Mouse (Mus musculus): ENCODE data around the gene Fndc3b. TPM values are rescaled to one million over a fixed set of nuclear protein-coding genes. Genes with fewer than 3 reads are reported as not detected.

Gene Fndc3b
- polyA plus RNA-seq, 1 experiment from 2014 or later, result 11.3 TPM

- no peaks in the 10 kb centered on the region for H3K4me1 ChIP-seq (replicated peaks; ENCODE audit: control insufficient read depth, insufficient read depth, low read length)
- H3K9me3 ChIP-seq (ENCODE audit: control insufficient read depth, low read length), result no peaks in the 10 kb centered on the region
- WGBS, result 73% methylated on average over 10 of the region's 10 CpGs
- no peak overlapping the region for H3K9ac ChIP-seq
- ATAC-seq (ENCODE audit: low FRiP score), result no peak
- no peaks in the 10 kb centered on the region for H3K36me3 ChIP-seq (replicated peaks; ENCODE audit: control insufficient read depth, insufficient read depth)
- no peak overlapping the region for H3K4me2 ChIP-seq (replicated peaks)
- no peaks in the 10 kb centered on the region for H3K27me3 ChIP-seq (ENCODE audit: control insufficient read depth, insufficient read depth, low read length)
- no peak overlapping the region for H3K4me3 ChIP-seq (replicated peaks; ENCODE audit: low read length)
- H3K27ac ChIP-seq, result no peak overlapping the region
- DNase-seq (ENCODE audit: low spot score), result no peak
Observed at GRCm38 (mm10) chr3:27511765-27512164, 199.3 kb downstream of the Fndc3b start.

GRCm38 (mm10) chr3:27506886-27507285 lies 204.2 kb downstream of the Fndc3b start:
- Histone ChIP-seq H3K4me2 (replicated peaks) (no peak overlapping the region), H3K36me3 (replicated peaks; ENCODE audit: control insufficient read depth, insufficient read depth) (no peaks in the 10 kb centered on the region), H3K4me1 (replicated peaks; ENCODE audit: control insufficient read depth, insufficient read depth, low read length) (no peaks in the 10 kb centered on the region), H3K4me3 (replicated peaks; ENCODE audit: low read length) (no peak overlapping the region), H3K27ac (no peak overlapping the region), H3K9ac (no peak overlapping the region), H3K27me3 (ENCODE audit: control insufficient read depth, insufficient read depth, low read length) (no peaks in the 10 kb centered on the region), H3K9me3 (ENCODE audit: control insufficient read depth, low read length) (no peaks in the 10 kb centered on the region)
- ATAC-seq (ENCODE audit: low FRiP score) (no peak), DNase-seq (ENCODE audit: low spot score) (no peak)
- WGBS, result 89% methylated on average over 3 of the region's 3 CpGs

- ATAC-seq (ENCODE audit: low FRiP score), result no peak; the same call in 1 of the 2 replicates
- Histone ChIP-seq H3K4me1 (replicated peaks; ENCODE audit: control insufficient read depth, insufficient read depth, low read length) (no peaks in the 10 kb centered on the region), H3K27ac (no peak overlapping the region), H3K9me3 (ENCODE audit: control insufficient read depth, low read length) (no peaks in the 10 kb centered on the region), H3K4me3 (replicated peaks; ENCODE audit: low read length) (no peak overlapping the region), H3K4me2 (replicated peaks) (no peak overlapping the region), H3K9ac (no peak overlapping the region), H3K27me3 (ENCODE audit: control insufficient read depth, insufficient read depth, low read length) (no peaks in the 10 kb centered on the region), H3K36me3 (replicated peaks; ENCODE audit: control insufficient read depth, insufficient read depth) (no peaks in the 10 kb centered on the region)
- no peak for DNase-seq (ENCODE audit: low spot score)
- WGBS, result 79% methylated on average over 3 of the region's 3 CpGs
Observed at GRCm38 (mm10) chr3:27505582-27505981, 205.5 kb downstream of the Fndc3b start.

GRCm38 (mm10) chr3:27503279-27504038 lies 207.6 kb downstream of the Fndc3b start:
- Histone ChIP-seq H3K27ac (no peak overlapping the region), H3K27me3 (ENCODE audit: control insufficient read depth, insufficient read depth, low read length) (no peaks in the 10 kb centered on the region), H3K9me3 (ENCODE audit: control insufficient read depth, low read length) (no peaks in the 10 kb centered on the region), H3K36me3 (replicated peaks; ENCODE audit: control insufficient read depth, insufficient read depth) (no peaks in the 10 kb centered on the region), H3K4me1 (replicated peaks; ENCODE audit: control insufficient read depth, insufficient read depth, low read length) (no peaks in the 10 kb centered on the region), H3K4me2 (replicated peaks) (no peak overlapping the region), H3K9ac (no peak overlapping the region), H3K4me3 (replicated peaks; ENCODE audit: low read length) (no peak overlapping the region)
- WGBS, result 92% methylated on average over 7 of the region's 7 CpGs
- ATAC-seq (ENCODE audit: low FRiP score) (no peak), DNase-seq (ENCODE audit: low spot score) (no peak)

GRCm38 (mm10) chr3:27495296-27496073 lies 215.6 kb downstream of the Fndc3b start:
- no peaks in the 10 kb centered on the region for H3K9me3 ChIP-seq (ENCODE audit: control insufficient read depth, low read length)
- no peaks in the 10 kb centered on the region for H3K27me3 ChIP-seq (ENCODE audit: control insufficient read depth, insufficient read depth, low read length)
- ATAC-seq (ENCODE audit: low FRiP score), result peak; percentile 61; the same call in 1 of the 2 replicates
- H3K4me3 ChIP-seq (replicated peaks; ENCODE audit: low read length), result no peak overlapping the region
- no peak for DNase-seq (ENCODE audit: low spot score)
- H3K36me3 ChIP-seq (replicated peaks; ENCODE audit: control insufficient read depth, insufficient read depth), result peaks cover 5% of the 10 kb centered on the region; the same call in 1 of the 2 replicates
- no peak overlapping the region for H3K27ac ChIP-seq
- 41% methylated on average over 14 of the region's 14 CpGs for WGBS
- H3K4me2 ChIP-seq (replicated peaks), result no peak overlapping the region
- H3K4me1 ChIP-seq (replicated peaks; ENCODE audit: control insufficient read depth, insufficient read depth, low read length), result no peaks in the 10 kb centered on the region
- H3K9ac ChIP-seq, result no peak overlapping the region

GRCm38 (mm10) chr3:27494698-27495097 lies 216.4 kb downstream of the Fndc3b start:
- DNase-seq (ENCODE audit: low spot score) (no peak), ATAC-seq (ENCODE audit: low FRiP score) (no peak)
- H3K4me3 ChIP-seq (replicated peaks; ENCODE audit: low read length), result no peak overlapping the region
- no peaks in the 10 kb centered on the region for H3K9me3 ChIP-seq (ENCODE audit: control insufficient read depth, low read length)
- no peak overlapping the region for H3K27ac ChIP-seq
- no peaks in the 10 kb centered on the region for H3K4me1 ChIP-seq (replicated peaks; ENCODE audit: control insufficient read depth, insufficient read depth, low read length)
- no peak overlapping the region for H3K9ac ChIP-seq
- peaks cover 5% of the 10 kb centered on the region; the same call in 1 of the 2 replicates for H3K36me3 ChIP-seq (replicated peaks; ENCODE audit: control insufficient read depth, insufficient read depth)
- 60% methylated on average over 6 of the region's 6 CpGs for WGBS
- no peaks in the 10 kb centered on the region for H3K27me3 ChIP-seq (ENCODE audit: control insufficient read depth, insufficient read depth, low read length)
- H3K4me2 ChIP-seq (replicated peaks), result no peak overlapping the region

- no peak overlapping the region for H3K4me2 ChIP-seq (replicated peaks)
- H3K27ac ChIP-seq, result no peak overlapping the region
- ATAC-seq (ENCODE audit: low FRiP score) (no peak), DNase-seq (ENCODE audit: low spot score) (no peak)
- H3K9me3 ChIP-seq (ENCODE audit: control insufficient read depth, low read length), result no peaks in the 10 kb centered on the region
- no peak overlapping the region for H3K4me3 ChIP-seq (replicated peaks; ENCODE audit: low read length)
- H3K9ac ChIP-seq, result no peak overlapping the region
- WGBS, result 96% methylated on average over 8 of the region's 8 CpGs
- peaks cover 5% of the 10 kb centered on the region; the same call in 1 of the 2 replicates for H3K36me3 ChIP-seq (replicated peaks; ENCODE audit: control insufficient read depth, insufficient read depth)
- no peaks in the 10 kb centered on the region for H3K27me3 ChIP-seq (ENCODE audit: control insufficient read depth, insufficient read depth, low read length)
- no peaks in the 10 kb centered on the region for H3K4me1 ChIP-seq (replicated peaks; ENCODE audit: control insufficient read depth, insufficient read depth, low read length)
Observed at GRCm38 (mm10) chr3:27494066-27494465, 217.0 kb downstream of the Fndc3b start.

- Histone ChIP-seq H3K4me1 (replicated peaks; ENCODE audit: control insufficient read depth, insufficient read depth, low read length) (no peaks in the 10 kb centered on the region), H3K4me3 (replicated peaks; ENCODE audit: low read length) (no peak overlapping the region), H3K9ac (no peak overlapping the region), H3K9me3 (ENCODE audit: control insufficient read depth, low read length) (no peaks in the 10 kb centered on the region), H3K4me2 (replicated peaks) (no peak overlapping the region), H3K27ac (no peak overlapping the region), H3K36me3 (replicated peaks; ENCODE audit: control insufficient read depth, insufficient read depth) (no peaks in the 10 kb centered on the region), H3K27me3 (ENCODE audit: control insufficient read depth, insufficient read depth, low read length) (no peaks in the 10 kb centered on the region)
- 75% methylated on average over 6 of the region's 6 CpGs for WGBS
- DNase-seq (ENCODE audit: low spot score), result no peak
- no peak for ATAC-seq (ENCODE audit: low FRiP score)
Observed at GRCm38 (mm10) chr3:27491821-27492220, 219.3 kb downstream of the Fndc3b start.

- Histone ChIP-seq H3K9me3 (ENCODE audit: control insufficient read depth, low read length) (no peaks in the 10 kb centered on the region), H3K4me2 (replicated peaks) (no peak overlapping the region), H3K4me1 (replicated peaks; ENCODE audit: control insufficient read depth, insufficient read depth, low read length) (no peaks in the 10 kb centered on the region), H3K27me3 (ENCODE audit: control insufficient read depth, insufficient read depth, low read length) (no peaks in the 10 kb centered on the region), H3K9ac (no peak overlapping the region), H3K27ac (no peak overlapping the region), H3K4me3 (replicated peaks; ENCODE audit: low read length) (no peak overlapping the region), H3K36me3 (replicated peaks; ENCODE audit: control insufficient read depth, insufficient read depth) (no peaks in the 10 kb centered on the region)
- DNase-seq (ENCODE audit: low spot score) (no peak), ATAC-seq (ENCODE audit: low FRiP score) (no peak)
- WGBS, result 91% methylated on average over 8 of the region's 8 CpGs
Observed at GRCm38 (mm10) chr3:27491367-27491766, 219.7 kb downstream of the Fndc3b start.
